Mouse (Mus musculus): ENCODE measurements at regions not wholly inside any gene's neighbourhood (a gene's known extent, or its start where the extent isn't known, plus 50 kb on each side); places are given as distances from the start of the nearest gene placed in this dataset.
A peak's percentile ranks its signal among the peaks of the same experiment; 100 is the strongest.

DNA sequence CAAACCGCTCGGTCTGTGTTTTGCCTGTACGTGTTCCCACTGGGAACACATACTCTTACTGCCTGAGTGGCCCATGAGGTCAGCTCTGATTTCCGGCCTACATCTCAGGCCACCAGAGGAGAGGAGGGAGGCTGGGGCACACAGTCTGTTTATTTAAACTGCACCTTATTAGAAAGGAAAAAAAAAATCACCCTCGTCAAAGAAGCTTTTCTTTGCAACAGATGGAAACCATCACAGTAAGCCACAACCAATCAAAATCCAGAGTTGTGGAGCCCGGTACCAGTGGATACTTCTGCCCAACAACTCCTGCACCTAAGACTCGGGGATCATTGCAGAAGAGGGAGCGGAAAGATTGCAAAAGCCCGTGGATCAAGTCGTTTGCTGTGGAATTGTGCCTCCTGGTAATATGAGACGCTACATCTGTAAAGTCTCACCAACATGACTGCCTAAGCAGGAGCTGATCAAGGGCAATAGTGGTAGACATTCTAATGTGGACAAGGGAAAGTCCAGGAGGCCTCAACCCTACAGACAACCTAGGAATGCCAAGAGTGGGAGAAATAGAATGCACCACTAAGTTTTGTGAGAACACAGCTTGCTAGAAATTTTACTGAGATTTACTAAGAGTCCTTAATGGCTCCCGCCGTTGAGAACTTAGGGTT lies 60.5 kb downstream of the Uqcrfs1 start:
- DNase-seq (ENCODE audit: low spot score), result peak; percentile 68

DNA sequence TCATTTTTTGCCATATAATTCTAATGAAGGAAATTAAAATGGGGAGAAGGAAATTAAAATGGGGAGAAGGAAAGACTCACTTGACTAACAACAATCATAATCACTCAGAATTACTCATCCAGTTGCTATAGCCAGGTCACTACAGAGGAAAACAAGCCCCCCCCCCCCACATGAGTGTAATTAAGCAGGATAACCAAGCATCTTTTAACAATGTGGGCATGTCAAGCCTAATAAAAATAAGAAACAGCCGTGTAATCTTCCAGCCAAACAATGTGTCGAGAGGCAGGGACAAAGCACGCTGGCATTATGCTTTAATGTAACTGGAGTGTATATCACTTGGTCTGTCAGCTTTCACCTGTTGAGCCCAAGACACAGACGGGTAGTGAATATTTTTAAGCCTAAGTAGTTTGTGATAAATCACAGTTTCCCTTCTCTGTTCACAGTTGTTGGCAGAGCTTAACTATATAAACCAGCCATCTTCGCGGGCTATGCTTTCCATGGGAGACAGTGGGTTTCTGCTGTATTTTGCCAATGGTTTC lies 66.0 kb downstream of the Uqcrfs1 start:
- no peak for DNase-seq (ENCODE audit: low spot score)

GRCm38 (mm10) chr13:30478556-30478955 lies 66.6 kb downstream of the Uqcrfs1 start:
- no peak for DNase-seq (ENCODE audit: low spot score)

DNA sequence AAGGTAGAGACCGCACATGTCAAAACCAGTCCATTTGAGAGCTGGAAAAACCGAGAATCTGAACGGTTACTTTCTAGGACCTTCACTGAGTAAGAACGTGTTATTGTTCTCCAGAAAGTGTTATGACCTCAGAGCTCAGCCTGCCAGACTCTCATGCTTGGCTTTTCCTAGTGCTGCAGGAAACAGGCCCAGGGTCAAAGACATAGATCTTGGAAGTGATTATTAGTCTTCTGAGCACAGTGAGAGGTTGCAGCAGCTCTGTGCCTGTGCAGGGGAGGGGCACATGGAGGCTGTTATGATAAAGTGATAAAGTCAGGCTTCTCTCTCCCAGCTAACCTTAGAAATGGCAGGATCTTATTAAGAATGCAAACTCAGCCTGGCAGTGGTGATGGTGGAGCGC lies 73.9 kb downstream of the Uqcrfs1 start:
- no peak for DNase-seq (ENCODE audit: low spot score)

- DNase-seq (ENCODE audit: low spot score), result no peak
These were observed 78.1 kb downstream of the Uqcrfs1 start for GRCm38 (mm10) chr13:30467104-30467503.

GRCm38 (mm10) chr13:30465439-30465838 lies 79.7 kb downstream of the Uqcrfs1 start:
- DNase-seq (ENCODE audit: low spot score), result no peak

DNA sequence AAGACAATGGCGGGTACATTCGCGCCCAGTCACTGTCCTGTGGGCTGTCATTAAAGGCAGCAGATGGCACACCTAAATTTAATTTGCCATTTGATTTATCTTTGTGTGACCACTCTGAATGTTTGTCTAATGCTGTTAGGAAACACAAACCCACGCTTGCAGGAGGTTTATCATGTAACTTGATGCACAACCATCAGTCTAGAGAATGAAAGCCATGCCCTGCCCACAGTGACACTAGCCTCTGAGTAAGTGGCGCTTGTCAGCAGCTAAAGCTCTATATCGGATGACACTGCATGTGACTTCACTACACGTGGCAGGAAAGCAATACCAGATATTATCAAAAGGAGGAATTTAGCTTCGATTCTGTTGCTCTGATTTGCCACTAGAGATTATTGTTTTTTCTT lies 89.9 kb downstream of the Uqcrfs1 start:
- no peak for DNase-seq (ENCODE audit: low spot score)

GRCm38 (mm10) chr13:30452126-30452525 lies 93.0 kb downstream of the Uqcrfs1 start:
- DNase-seq (ENCODE audit: low spot score), result no peak

DNA sequence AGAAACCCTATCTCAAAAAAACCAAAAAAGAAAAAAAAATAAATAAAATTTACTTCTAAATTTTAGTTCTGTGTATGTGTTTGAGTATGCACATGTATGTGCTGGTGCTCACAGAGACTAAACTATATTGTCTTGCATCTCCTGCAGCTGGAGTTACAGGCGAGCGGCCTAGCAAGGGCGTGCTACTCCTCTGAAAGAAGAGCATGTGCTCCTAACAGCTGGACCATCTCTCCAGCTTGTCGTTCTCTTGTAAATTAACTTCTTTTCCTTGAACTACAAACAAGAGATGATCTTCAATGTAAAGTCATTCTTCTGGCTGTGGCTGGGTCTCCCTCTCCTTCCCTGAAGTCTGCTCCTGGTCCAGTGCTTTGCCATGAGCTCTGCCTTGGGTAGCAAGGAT lies 96.3 kb downstream of the Uqcrfs1 start:
- DNase-seq (ENCODE audit: low spot score), result no peak

All from embryo, embryonic 10.5 days (tissue).